Mouse (Mus musculus) CD8-positive naive resting alpha-beta T cell, adult 2 months (primary cell): ENCODE data around the gene Tbc1d8.
A peak's percentile ranks its signal among the peaks of the same experiment; 100 is the strongest.

ENCODE experiments used
- DNase-seq, 2 experiments: peaks; one replicate each; pipeline ENCODE4 v3.0.0; 2022; ENCODE audit warnings: low read depth in 2 of 2, low spot score in 2 of 2

Tbc1d8 gene

DNA sequence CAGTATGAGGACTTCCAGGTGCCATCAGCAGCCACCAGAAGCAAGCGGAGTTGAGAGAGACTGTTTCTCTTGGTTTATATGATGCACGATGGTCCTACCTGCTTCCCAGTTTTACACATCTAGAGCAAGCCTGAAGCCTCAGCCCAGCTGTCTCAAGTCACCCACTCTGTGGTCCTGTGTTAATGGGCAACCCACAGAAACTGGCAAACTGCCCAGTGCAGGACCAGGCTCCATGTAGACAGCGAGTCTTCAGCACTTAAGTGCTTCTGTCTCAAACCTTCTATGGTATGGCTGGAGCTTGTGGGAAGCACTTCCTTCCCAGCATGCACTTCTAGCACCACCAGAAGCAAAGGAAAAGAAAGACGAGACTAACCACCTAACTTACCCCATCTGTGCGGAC lies 30.3 kb downstream of the Tbc1d8 start:
- DNase-seq: no peak

DNA sequence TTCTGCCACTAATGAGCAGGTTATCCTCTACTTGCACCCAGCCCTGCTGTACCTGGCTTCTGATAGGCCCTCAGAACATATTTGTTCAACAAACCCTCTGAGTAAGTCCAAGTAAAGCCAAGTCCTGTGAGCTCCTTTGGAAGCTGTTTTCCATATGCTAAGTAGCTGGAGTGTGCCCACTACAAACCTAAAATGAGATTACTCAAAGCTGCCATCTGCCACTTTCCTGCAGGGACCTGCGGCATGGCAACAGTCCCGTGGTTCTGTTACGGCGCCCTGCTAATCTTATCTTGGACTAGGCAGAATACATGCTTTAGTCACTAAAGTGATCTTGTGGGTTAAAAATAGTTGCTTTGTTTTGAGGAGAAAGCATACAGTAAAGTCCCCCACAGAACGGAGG lies 32.4 kb downstream of the Tbc1d8 start:
- no peak for DNase-seq

GRCm38 (mm10) chr1:39445303-39446050 lies 33.1 kb downstream of the Tbc1d8 start:
- DNase-seq: no peak

DNA sequence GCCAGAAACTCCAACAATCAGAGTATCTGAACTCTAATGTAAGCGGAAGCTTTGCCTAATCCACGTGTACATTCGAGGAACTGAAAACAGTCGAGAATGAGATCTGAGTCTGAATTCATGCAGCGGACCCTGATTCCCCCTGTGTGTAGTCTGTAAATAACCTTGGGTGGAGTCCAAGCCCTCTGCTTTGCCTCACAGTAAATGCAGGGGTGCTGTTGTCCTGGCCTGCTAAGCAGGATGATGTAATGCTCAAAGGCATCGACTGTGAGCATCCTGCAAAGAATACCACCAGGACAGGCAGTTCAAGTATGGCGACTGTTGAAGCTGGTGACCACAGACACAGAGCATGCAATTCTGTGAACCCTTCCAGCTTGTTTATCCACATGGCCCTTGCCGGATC lies 34.8 kb downstream of the Tbc1d8 start:
- no peak for DNase-seq

DNA sequence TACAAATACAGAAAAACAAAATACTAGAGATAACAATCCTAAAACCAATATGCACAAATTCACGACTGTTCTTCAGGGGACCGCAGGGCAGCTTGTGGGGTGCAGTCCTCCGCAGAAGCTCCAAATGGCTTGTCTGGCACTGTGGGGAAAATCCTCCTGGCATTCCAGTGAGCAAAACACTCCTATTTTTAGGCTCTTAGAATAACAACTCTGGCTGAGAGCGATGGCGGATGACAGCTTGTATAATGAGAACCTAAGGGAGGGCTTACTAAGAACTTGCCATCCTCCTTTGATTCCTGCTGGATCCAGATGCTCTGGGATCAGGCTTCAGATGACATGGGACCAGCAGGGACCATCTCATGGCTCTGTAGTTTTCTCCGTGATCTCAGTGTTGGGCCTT lies 36.9 kb downstream of the Tbc1d8 start:
- no peak for DNase-seq

DNA sequence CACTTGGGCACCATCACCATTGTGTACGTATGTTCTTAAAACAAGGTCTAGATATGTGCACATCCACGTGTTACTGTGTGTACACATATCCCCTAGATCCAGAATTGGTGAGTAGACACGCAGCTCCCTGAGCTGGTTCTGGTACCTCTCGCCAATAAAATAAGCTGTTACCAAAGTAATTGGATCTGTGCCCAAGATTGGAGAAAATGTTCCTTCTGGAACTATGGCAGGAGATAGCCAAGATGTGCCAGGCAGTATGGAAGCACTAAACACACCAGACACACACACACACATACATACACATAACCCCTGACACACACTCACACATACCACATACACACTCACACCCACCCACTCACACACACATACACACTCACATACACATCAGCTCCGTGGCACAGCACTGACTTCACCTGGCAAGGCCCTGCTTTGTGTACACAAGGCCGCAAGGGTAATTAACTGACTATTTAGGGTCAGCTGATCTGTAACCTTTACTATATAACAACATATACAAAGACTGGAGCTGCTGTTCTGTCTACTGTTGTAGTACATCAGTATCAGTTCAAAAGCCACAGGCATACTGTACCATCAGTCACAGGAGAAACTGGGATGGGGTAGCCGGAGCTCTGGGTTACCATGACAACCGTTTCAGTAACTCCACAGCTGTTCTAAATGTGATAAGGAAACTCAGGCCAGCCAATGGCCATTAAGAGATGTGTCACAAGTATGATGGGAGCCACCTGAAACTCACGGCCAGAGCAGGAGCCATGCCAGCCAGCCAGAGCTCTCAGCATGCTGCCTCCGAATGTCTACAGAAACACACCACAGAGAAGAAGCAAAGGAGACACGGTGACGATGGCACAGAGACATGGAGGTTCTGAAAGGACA lies 38.6 kb downstream of the Tbc1d8 start:
- DNase-seq: no peak

GRCm38 (mm10) chr1:39438629-39439028 lies 39.9 kb downstream of the Tbc1d8 start:
- DNase-seq: no peak

DNA sequence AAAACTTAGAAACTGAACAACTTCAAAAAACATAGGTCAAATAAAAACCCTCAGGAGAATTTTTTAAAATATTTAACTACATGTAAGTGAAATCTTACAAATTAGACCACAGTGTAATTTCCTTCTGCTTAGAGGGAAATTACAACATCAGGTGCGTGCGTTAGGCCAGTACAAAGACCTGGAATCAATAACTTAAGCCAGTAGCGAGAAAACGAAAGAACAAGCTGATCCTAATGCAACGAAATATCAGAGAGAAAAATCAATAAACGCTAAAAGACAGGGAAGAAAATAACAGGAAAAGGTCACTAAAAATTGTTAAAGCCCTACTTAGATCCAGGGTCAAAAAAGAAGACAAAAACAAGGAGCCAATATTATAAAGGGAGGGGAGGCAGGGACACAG lies 44.3 kb downstream of the Tbc1d8 start:
- no peak for DNase-seq

GRCm38 (mm10) chr1:39430020-39430419 lies 48.5 kb downstream of the Tbc1d8 start:
- no peak for DNase-seq

DNA sequence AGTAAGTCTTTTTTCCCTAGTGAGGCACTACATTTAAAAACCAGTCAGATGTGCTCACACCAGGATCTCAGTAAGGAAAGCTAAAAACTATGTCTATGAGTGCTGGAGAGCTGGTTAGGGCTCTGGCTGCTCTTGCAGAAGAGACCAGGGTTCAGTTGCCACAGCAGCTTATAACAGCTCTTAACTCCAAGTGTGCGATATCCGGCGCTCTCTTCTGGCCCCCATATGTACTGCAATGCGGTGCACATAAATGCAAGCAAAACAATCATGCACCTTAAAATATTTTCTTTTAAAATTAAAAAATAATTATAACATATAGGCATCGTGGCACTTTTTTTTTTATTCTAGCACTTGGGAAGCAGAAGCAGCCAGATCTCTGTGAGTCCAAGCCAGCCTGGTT lies 49.5 kb downstream of the Tbc1d8 start:
- DNase-seq: no peak

DNA sequence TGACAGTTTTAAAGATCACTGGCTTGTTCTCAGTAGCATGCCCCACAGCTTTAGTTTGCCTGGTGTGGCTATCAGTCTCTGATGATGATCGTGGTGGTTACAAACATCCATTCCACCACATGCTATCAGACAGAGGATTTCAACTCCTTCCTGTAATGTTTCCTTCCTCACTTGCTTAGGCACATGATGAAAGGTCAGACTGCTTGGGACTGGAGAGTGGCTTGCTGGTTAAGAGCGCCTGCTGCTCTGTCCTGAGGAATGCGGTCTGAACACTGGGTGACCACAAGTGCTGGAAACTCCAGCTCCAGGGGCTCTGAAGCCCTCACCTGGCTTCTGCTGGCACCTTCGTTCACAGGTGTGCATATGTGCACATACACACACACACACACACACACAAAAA lies 50.3 kb downstream of the Tbc1d8 start:
- no peak for DNase-seq

- DNase-seq: no peak
Observed at GRCm38 (mm10) chr1:39425497-39425896, 53.1 kb downstream of the Tbc1d8 start.

DNA sequence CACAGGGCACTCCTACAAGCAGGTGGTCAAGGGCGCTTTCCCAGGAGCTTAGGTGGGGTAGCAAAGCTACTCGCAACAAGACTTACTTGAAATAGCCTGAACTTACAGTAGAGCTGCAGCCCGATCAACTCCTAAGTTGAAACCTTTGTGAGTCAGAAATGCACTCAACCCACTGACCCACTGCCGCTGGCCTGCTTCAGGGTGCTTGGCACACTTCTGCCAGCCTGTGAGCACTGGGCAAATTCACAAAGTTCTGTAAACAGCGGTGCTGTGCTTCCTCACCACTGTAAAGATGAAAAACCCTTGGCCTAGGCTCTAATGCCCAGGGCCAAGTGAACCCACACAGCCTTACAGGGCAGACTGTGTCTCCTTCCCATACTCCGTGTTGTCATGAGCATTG lies 57.6 kb downstream of the Tbc1d8 start:
- DNase-seq: no peak

DNA sequence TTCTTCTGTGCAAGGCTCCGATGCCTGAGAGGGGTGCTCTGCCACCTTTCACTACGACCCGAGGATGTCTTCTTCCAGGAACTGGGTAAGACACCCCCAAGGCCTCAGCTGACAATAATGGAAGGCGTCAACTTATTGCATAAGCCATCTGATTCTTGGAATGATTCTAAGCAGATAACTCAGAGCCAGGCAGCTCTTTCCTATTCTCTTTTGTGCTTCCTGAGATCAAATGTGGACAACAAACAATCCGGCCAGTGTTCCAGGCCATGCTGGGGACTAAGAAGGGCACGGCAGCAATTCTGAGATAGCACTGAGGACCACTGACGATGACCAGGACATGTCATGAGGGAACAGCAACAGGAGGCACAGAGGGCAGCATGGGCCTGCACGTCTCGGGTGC lies 59.7 kb downstream of the Tbc1d8 start:
- no peak for DNase-seq

GRCm38 (mm10) chr1:39417817-39418216 lies 60.7 kb downstream of the Tbc1d8 start:
- DNase-seq: peak in 1 of 2 experiments; percentile 20

DNA sequence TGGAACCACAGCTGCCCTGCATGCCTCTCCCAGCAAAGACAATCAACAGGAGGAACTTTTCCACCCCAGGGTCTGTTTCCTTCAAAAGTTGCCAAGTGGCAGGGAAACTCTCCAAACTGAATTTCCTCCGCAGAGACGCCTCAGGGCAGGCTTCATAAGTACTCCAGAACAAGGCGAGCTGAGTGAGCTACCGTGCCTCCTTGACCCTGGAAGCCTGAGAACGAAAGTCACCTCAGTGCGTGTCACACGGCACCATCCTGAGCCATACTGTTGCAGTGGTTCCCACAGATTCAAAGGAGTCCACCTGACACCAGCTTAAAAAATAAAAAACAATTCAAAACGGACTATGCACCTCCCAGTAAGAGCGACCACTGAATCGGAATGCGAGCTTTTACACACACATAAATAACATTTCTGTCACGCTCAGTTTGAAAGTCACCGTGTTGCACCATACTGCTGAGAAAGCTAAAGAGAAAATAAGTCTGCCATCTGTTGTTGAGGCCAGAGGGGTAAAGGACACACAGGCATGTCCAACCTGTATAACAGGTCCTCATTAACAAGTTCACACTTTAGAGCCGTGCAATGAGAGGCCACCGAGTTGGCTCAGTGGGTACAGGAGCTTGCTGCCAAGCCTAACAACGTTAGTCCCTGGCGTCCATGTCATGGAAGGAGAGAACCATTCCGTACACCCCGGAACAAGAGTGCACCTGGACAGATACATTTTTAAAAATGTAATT lies 68.3 kb downstream of the Tbc1d8 start:
- no peak for DNase-seq

GRCm38 (mm10) chr1:39408668-39409067 lies 69.9 kb downstream of the Tbc1d8 start:
- DNase-seq: no peak

- no peak for DNase-seq
Observed at GRCm38 (mm10) chr1:39408123-39408522, 70.4 kb downstream of the Tbc1d8 start.

GRCm38 (mm10) chr1:39407108-39407507 lies 71.4 kb downstream of the Tbc1d8 start:
- DNase-seq: no peak

DNA sequence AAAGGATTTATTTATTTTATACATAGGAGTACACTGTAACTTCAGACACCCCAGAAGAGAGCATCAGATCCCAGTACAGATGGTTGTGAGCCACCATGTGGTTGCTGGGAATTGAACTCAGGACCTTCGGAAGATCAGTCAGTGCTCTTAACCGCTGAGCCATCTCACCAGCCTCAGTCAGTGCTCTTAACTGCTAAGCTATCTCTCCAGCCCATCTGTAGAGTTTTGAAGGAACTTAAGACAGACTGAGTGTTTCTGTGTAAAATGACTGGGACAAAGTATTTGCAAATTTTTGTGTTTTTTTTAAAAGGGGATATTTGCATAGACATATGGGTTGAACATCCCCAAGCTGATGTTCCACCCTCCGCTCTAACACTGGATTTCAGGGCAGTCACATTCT lies 78.4 kb downstream of the Tbc1d8 start:
- no peak for DNase-seq

DNA sequence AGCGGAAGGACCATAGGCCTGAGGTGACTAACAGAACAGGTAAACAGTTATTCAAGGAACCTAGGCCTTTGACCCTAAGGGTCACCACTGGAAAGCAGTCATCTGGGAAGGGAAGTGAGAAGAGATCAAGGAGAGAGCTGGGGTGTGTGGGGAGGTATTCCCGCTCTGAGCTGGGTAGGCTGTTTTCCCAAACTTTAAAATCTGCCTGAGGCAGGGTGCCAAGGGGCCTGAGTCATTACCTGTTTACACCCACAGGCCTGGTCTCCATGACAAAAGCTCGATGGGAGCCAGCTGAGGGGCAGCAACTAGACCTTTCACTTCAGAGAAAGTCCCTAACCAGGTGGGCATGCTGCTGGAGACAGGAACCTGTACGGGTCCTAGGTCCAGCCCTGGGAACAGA lies 79.3 kb downstream of the Tbc1d8 start:
- DNase-seq: no peak

DNA sequence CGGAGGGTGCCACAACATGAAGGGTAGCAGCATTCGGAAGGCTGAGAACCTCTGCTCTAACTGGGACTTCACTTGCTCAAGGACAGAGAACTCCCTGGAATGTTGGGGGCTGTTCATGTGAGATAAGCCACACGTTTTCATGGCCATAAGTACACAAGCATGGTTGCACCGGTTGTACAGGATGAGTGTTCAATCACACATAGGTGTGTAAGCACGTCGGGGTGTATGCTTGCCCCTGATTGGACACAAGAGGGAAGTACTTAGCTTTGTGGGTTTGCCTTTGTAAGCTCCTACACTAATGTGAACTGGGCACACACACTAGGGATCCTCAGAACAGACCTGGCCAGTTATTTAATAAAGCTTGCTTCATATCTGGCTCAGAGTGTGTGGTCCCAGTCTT lies 80.3 kb downstream of the Tbc1d8 start:
- no peak for DNase-seq
